Mouse (Mus musculus) layer of hippocampus, adult 8-10 months (tissue): ENCODE measurements around the gene H2al1j. TPM values are rescaled to one million over a fixed set of nuclear protein-coding genes. Genes with fewer than 3 reads are reported as not detected.
"Not testable (repeated sequence)": the region's sequence is repeated elsewhere in the genome, so short reads cannot be mapped to it uniquely, and the experiment has no call there.

ENCODE experiments used
- DNase-seq, 2 experiments: peaks; one replicate each; pipeline ENCODE4 v3.0.0; 2022; ENCODE audit warnings: low spot score in 2 of 2
- total RNA-seq, 4 experiments: library from RNA; stranded (reverse); gene quantifications; 2 replicates each; pipeline ENCODE4 v1.2.4; 2022

Gene H2al1j
- total RNA-seq = not detected

DNA sequence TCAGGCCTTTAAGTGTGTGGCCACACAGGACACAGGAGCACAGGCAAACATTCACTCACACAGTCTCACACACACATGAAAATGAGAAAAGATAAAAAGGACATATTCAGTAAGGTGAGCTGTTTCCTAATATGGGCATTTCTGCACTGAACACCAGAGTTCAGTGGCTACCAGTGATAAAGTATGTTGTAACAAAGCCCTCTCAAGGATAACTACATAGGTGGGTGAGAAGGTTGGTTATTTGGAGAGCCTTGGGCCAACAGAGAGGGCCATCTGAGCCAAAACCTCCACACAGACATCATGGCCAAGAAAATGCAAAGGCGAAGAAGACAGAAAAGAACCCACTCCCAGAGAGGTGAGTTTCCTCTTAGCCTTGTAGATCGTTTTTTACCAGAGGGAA, at the start of gene H2al1j:
H2al1j (plus strand) TSS at position 301 of the 400 bp plus-strand sequence.
- not testable (repeated sequence) for DNase-seq

DNA sequence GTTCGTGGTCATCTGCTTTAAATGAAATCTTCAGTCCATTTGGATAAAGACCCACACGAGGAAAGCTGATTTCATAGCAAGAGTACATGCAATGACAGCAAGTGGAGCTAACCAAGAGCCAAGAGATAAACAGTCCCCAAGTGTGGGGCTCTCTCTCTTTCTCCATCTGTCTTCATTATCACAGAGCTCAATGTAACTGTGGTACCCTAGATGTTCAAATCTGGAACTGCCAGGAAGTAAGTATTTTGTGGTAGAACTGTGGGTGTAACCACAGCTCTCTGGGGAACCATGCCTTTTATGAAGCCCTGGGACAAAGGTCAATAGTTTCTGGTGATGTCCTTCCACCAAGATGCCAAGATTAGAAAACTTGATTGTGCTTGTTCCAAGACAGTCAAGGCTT, 46.9 kb upstream of the H2al1j start:
- DNase-seq = no peak

DNA sequence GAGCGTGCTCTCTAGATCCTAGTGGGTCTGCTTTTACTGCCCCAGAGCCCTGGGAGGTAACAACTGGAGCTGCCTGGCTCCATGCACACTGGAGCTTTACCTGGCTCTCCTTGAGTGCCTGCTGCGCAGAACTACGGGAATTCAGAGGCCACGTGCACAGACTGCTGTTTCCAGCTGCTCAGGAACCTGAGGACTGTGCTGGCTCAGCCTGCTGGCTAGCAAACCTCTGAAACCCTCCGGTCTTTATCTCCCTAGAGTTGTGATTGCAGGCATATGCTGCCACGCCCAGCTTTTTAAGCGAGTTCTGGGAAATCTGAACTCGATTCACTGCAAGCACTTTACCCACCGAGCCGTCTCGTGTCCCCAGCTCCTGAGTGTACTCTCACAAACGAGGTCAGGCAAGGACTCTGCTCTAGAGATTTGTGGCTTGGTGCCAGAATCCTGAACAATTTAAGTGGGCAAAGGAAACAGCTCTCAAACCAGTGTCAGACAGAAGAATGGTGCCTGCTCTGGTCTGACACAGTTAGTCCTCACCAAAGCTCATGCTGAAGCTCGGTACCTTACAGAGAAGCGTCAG, 39.2 kb upstream of the H2al1j start:
- no peak for DNase-seq

DNA sequence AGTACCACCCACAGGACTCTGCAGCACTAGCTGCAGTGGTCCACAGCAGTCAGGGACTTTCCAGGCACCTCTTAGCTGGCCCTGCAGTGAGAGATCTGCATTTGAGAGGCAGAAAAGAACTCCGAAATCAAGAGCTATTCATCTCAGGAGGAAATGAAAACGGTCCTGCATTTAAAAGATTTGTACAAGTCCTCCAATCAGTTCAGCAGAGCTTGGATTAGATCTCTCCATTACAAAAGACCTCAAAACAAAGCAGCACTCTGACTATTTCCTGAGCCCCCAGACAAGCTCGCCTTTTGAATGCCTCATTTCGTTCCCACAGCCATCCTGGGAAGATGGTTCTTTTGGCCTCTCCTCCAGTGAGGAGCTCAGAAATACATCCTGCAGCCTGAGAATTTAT, 38.4 kb upstream of the H2al1j start:
- DNase-seq = no peak

DNA sequence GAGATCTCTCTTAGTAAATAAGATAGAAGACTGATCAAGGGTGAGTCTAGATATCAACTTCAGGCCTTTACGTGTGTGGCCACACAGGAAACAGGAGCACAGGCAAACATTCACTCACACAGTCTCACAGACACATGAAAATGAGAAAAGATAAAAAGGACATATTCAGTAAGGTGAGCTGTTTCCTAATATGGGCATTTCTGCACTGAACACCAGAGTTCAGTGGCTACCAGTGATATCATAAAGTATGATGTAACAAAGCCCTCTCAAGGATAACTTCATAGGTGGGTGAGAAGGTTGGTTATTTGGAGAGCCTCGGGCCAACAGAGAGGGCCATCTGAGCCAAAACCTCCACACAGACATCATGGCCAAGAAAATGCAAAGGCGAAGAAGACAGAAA, 28.7 kb upstream of the H2al1j start, which contains the start of gene H2al1a:
H2al1a (plus strand) TSS at position 301 of the 400 bp plus-strand sequence.
- DNase-seq = not testable (repeated sequence)

DNA sequence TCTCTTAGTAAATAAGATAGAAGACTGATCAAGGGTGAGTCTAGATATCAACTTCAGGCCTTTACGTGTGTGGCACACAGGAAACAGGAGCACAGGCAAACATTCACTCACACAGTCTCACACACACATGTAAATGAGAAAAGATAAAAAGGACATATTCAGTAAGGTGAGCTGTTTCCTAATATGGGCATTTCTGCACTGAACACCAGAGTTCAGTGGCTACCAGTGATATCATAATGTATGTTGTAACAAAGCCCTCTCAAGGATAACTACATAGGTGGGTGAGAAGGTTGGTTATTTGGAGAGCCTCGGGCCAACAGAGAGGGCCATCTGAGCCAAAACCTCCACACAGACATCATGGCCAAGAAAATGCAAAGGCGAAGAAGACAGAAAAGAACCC, 25.5 kb upstream of the H2al1j start, which contains the start of gene H2al1b:
H2al1b (plus strand) TSS at position 301 of the 400 bp plus-strand sequence.
- not testable (repeated sequence) for DNase-seq

DNA sequence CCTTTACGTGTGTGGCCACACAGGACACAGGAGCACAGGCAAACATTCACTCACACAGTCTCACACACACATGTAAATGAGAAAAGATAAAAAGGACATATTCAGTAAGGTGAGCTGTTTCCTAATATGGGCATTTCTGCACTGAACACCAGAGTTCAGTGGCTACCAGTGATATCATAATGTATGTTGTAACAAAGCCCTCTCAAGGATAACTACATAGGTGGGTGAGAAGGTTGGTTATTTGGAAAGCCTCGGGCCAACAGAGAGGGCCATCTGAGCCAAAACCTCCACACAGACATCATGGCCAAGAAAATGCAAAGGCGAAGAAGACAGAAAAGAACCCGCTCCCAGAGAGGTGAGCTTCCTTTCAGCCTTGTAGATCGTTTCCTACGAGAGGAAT, 22.3 kb upstream of the H2al1j start, which contains the start of gene H2al1c:
H2al1c (plus strand) TSS at position 301 of the 400 bp plus-strand sequence.
- DNase-seq = not testable (repeated sequence)

DNA sequence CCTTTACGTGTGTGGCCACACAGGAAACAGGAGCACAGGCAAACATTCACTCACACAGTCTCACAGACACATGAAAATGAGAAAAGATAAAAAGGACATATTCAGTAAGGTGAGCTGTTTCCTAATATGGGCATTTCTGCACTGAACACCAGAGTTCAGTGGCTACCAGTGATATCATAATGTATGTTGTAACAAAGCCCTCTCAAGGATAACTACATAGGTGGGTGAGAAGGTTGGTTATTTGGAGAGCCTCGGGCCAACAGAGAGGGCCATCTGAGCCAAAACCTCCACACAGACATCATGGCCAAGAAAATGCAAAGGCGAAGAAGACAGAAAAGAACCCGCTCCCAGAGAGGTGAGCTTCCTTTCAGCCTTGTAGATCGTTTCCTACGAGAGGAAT, 19.1 kb upstream of the H2al1j start, which contains the start of gene H2al1d:
H2al1d (plus strand) TSS at position 301 of the 400 bp plus-strand sequence.
- not testable (repeated sequence) for DNase-seq

DNA sequence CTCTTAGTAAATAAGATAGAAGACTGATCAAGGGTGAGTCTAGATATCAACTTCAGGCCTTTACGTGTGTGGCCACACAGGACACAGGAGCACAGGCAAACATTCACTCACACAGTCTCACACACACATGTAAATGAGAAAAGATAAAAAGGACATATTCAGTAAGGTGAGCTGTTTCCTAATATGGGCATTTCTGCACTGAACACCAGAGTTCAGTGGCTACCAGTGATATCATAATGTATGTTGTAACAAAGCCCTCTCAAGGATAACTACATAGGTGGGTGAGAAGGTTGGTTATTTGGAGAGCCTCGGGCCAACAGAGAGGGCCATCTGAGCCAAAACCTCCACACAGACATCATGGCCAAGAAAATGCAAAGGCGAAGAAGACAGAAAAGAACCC, 16.0 kb upstream of the H2al1j start, which contains the start of gene H2al1e:
H2al1e (plus strand) TSS at position 301 of the 400 bp plus-strand sequence.
- DNase-seq = not testable (repeated sequence)

DNA sequence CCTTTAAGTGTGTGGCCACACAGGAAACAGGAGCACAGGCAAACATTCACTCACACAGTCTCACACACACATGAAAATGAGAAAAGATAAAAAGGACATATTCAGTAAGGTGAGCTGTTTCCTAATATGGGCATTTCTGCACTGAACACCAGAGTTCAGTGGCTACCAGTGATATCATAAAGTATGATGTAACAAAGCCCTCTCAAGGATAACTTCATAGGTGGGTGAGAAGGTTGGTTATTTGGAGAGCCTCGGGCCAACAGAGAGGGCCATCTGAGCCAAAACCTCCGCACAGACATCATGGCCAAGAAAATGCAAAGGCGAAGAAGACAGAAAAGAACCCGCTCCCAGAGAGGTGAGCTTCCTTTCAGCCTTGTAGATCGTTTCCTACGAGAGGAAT, 12.8 kb upstream of the H2al1j start, which contains the start of gene H2al1f:
H2al1f (plus strand) TSS at position 301 of the 400 bp plus-strand sequence.
- not testable (repeated sequence) for DNase-seq

DNA sequence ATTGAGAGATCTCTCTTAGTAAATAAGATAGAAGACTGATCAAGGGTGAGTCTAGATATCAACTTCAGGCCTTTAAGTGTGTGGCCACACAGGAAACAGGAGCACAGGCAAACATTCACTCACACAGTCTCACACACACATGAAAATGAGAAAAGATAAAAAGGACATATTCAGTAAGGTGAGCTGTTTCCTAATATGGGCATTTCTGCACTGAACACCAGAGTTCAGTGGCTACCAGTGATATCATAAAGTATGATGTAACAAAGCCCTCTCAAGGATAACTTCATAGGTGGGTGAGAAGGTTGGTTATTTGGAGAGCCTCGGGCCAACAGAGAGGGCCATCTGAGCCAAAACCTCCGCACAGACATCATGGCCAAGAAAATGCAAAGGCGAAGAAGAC, 9.7 kb upstream of the H2al1j start, which contains the start of gene H2al1g:
H2al1g (plus strand) TSS at position 301 of the 400 bp plus-strand sequence.
- DNase-seq = not testable (repeated sequence)

DNA sequence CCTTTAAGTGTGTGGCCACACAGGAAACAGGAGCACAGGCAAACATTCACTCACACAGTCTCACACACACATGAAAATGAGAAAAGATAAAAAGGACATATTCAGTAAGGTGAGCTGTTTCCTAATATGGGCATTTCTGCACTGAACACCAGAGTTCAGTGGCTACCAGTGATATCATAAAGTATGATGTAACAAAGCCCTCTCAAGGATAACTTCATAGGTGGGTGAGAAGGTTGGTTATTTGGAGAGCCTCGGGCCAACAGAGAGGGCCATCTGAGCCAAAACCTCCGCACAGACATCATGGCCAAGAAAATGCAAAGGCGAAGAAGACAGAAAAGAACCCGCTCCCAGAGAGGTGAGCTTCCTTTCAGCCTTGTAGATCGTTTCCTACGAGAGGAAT, 6.4 kb upstream of the H2al1j start, which contains the start of gene H2al1h:
H2al1h (plus strand) TSS at position 301 of the 400 bp plus-strand sequence.
- DNase-seq = not testable (repeated sequence)

DNA sequence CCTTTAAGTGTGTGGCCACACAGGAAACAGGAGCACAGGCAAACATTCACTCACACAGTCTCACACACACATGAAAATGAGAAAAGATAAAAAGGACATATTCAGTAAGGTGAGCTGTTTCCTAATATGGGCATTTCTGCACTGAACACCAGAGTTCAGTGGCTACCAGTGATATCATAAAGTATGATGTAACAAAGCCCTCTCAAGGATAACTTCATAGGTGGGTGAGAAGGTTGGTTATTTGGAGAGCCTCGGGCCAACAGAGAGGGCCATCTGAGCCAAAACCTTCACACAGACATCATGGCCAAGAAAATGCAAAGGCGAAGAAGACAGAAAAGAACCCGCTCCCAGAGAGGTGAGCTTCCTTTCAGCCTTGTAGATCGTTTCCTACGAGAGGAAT, 3.3 kb upstream of the H2al1j start, which contains the start of gene H2al1i:
H2al1i (plus strand) TSS at position 301 of the 400 bp plus-strand sequence.
- DNase-seq = not testable (repeated sequence)

DNA sequence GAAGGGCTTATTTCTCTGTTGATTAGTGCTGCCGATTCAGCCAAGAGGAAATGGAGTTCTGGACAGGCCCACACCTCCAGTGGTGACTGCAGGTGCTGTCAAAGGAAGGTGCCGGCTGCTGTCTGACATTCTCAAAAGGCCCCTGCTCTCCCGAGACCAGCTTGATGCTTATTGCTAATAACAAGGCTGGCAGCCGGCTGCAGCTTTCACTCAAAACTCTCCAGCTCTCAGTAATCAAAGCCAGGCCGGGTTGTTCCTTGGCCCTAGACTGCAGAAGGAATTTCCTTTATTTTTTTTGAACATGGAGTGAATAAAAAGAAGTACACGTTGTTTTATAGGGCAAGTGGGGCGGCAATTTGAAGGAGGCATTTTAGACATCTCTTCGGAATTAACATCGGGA, 18.1 kb downstream of the H2al1j start:
- DNase-seq = peak in 1 of 2 experiments; percentile 21

DNA sequence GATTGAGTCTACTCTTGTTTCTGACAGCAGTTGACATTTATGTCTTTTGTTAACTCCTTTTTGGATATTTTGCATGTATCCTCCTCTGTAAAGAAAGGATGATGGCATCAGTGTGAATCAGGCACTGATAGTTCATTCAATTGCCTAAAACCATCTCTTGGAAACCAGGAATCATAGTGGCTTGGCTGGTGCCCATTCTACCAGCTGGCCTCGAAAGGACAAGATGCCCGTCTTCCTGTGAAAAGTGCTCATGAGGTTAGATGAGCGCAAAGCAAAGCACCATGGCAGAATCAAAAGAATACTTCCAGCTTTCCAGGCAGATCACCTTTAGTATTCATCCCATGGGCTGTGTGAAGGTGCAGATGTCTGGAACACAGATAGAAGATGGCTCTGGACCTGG, 19.1 kb downstream of the H2al1j start:
- DNase-seq = no peak

DNA sequence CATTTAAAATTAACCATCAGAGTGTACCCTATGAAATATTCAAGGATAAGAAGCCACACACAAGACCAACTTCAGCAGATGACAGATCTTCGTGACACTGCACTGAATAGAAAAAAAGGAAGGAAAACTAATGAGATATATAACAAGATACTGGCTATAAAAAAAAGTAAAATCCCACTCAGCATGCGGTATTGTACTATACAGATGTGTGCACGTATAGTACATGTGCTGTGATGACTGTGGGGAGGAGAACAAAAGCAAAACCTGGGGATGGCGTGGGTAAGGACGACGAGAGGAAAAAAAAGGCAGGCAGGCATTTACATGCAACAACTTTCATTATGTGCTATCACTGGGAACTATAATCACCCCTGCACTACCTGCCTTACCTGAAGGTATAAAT, 33.2 kb downstream of the H2al1j start:
- DNase-seq = no peak

DNA sequence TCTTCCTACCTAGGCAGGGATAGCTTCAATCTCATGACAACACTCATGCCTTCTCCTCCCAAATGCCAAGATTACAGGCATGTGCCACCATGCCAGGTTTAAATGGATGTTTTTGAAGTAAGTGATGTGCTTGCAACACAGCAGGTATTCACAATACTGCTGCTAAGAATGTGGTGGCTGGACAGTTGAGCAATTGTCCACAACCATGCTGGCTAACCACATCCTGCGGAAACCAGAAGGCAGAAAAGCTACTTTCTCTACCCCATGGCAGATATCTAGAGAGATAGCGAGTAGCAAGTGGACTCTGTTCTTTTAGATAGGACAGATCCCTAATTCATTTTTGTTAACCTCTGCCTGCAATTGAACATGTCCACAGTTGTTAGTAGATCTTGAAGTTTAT, 33.6 kb downstream of the H2al1j start:
- no peak for DNase-seq

DNA sequence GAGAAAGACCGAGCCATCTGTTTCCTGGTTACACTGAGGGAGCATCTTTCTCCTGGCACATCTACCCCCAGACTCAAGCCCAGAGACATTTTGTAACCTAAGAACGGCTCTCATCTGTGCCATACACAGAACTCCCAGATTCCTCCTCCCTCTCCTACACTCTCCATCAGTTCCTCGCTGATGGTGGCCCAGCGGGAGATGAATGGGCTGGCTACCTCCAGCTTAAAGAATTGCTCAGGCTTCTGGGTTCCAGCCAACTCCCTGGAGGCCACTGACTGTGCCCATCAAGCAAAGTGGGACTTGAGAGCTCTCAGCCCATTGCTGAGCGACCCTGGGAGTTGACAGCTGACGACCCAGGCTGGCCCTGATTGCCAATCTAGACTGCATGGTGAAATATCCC, 36.3 kb downstream of the H2al1j start:
- DNase-seq = no peak

DNA sequence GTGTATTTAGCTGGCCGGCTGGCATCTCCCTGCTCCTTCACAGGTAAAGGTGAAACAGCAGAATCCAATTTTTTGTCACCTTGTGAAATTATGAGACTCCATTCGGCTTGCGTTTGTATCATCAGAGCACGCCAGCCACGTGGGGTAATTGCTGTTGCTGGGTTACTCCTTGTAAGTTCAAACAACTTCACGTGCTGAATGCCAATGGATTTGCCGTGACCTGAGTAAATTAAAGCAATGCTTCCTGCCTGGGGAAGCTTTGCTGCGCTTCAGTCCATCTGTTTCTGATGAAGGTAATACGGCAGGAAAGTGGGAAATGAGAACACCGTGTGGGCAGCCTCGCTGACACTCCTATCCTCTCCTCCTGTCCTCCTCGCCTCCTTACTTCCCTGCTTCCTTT, 37.5 kb downstream of the H2al1j start:
- no peak for DNase-seq
